21 mouse cellular contexts compared by ENCODE assay signal in the genomic region with DNA sequence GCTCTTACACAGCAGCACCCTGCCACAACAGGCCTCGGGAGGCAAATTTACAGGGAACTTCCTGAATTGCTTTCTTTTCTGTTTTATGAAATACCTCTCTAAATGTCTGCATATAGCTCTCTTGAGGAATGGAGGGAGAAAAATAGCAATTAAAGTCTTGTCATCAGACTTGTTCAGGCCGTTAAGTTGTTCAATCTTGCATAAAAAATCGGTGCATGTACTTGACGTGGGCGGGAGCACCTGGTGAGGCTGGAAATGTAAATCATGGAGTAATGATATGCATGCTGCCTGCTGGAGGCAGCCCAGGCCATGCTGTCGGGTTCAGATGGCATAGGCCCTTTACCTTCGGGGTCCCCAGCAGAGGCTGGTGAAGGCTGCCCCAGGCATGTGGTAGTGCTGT.
DNase-seq lines count a peak whose midpoint lies in the region; ATAC-seq and TF ChIP-seq lines count a peak whose summit lies in the region.
"Had no signal": no experiment of that assay in that cellular context is flagged by ENCODE, and none has a peak within 500 bp of the region (broad histone marks: within the 10 kb centered on the region; RNA-seq: fewer than 3 reads in every experiment).

No protein-coding gene starts in this region.

- H3K27me3 ChIP-seq in midbrain, embryonic 10.5 days (ENCODE audit: low read depth, poor library complexity, severe bottlenecking): peaks cover 50% of the 10 kb centered on the region
- no peaks in the 10 kb centered on the region for H3K27me3 ChIP-seq in midbrain, postnatal 0 days (ENCODE audit: insufficient read depth, low read length)
- H3K27me3 ChIP-seq in forebrain, embryonic 14.5 days (replicated peaks; ENCODE audit: control insufficient read depth, insufficient read depth, low read length): no peaks in the 10 kb centered on the region
- peaks cover 32% of the 10 kb centered on the region for H3K27me3 ChIP-seq in limb, embryonic 10.5 days (ENCODE audit: low read depth, poor library complexity, severe bottlenecking)
- 0 out of 2 replicates have a peak, but pooled peaks cover 6% of the 10 kb centered on the region for H3K27me3 ChIP-seq in neural tube, embryonic 13.5 days
- H3K27me3 ChIP-seq: embryonic facial prominence, embryonic 12.5 days had no signal

- H3K36me3 ChIP-seq in midbrain, embryonic 10.5 days: no peaks in the 10 kb centered on the region
- H3K36me3 ChIP-seq in midbrain, postnatal 0 days (ENCODE audit: insufficient read depth, low read length): no peaks in the 10 kb centered on the region
- no peaks in the 10 kb centered on the region for H3K36me3 ChIP-seq in forebrain, embryonic 14.5 days (ENCODE audit: control insufficient read depth, insufficient read depth, low read length)
- H3K36me3 ChIP-seq in limb, embryonic 10.5 days: no peaks in the 10 kb centered on the region
- no peaks in the 10 kb centered on the region for H3K36me3 ChIP-seq in neural tube, embryonic 13.5 days
- H3K36me3 ChIP-seq: embryonic facial prominence, embryonic 12.5 days; heart, embryonic 13.5 days had no signal

- peak overlapping the region; percentile 86; the same call in 1 of the 2 replicates for H3K27ac ChIP-seq in midbrain, embryonic 10.5 days (replicated peaks)
- no peak overlapping the region for H3K27ac ChIP-seq in midbrain, postnatal 0 days (ENCODE audit: low read depth, low read length)
- H3K27ac ChIP-seq in forebrain, embryonic 14.5 days (ENCODE audit: low read depth, low read length): peak overlapping the region; percentile 92
- H3K27ac ChIP-seq in limb, embryonic 10.5 days: 0 out of 2 replicates have a peak overlapping the region, but pooled peaks have one; percentile 26
- H3K27ac ChIP-seq in neural tube, embryonic 13.5 days (replicated peaks): peak overlapping the region; percentile 75; the same call in 1 of the 2 replicates
- no peak overlapping the region for H3K27ac ChIP-seq in left cerebral cortex, adult 2 months
- H3K27ac ChIP-seq: embryonic facial prominence, embryonic 12.5 days; heart, embryonic 13.5 days had no signal

- intact Hi-C loops in left cerebral cortex, adult 2 months (cut with DNase I): no loop called here
- intact Hi-C loops in heart, postnatal 36 days (cut with DNase I): no loop called here

- 81% methylated on average over 7 of the region's 7 CpGs for WGBS in midbrain, embryonic 10.5 days
- WGBS in midbrain, postnatal 0 days: 53% methylated on average over 7 of the region's 7 CpGs
- 17% methylated on average over 7 of the region's 7 CpGs for WGBS in forebrain, embryonic 14.5 days
- WGBS in limb, embryonic 10.5 days: 74% methylated on average over 7 of the region's 7 CpGs
- 25% methylated on average over 7 of the region's 7 CpGs for WGBS in neural tube, embryonic 13.5 days

- H3K4me2 ChIP-seq in midbrain, postnatal 0 days (ENCODE audit: low read depth, low read length, poor library complexity, severe bottlenecking): no peak overlapping the region
- H3K4me2 ChIP-seq in forebrain, embryonic 14.5 days (ENCODE audit: low read length): no peak overlapping the region
- no peak overlapping the region for H3K4me2 ChIP-seq in neural tube, embryonic 13.5 days
- H3K4me2 ChIP-seq: embryonic facial prominence, embryonic 12.5 days; heart, embryonic 13.5 days had no signal

- H3K4me1 ChIP-seq in midbrain, embryonic 10.5 days: peaks cover 87% of the 10 kb centered on the region
- H3K4me1 ChIP-seq in midbrain, postnatal 0 days (ENCODE audit: insufficient read depth, low read length): peaks cover 23% of the 10 kb centered on the region; the same call in 1 of the 2 replicates
- H3K4me1 ChIP-seq in forebrain, embryonic 14.5 days (ENCODE audit: control insufficient read depth, insufficient read depth, low read length): peaks cover 73% of the 10 kb centered on the region
- peaks cover 84% of the 10 kb centered on the region for H3K4me1 ChIP-seq in limb, embryonic 10.5 days
- peaks cover 93% of the 10 kb centered on the region for H3K4me1 ChIP-seq in neural tube, embryonic 13.5 days (replicated peaks)

- ATAC-seq in midbrain, postnatal 0 days (ENCODE audit: low FRiP score): no peak
- ATAC-seq in forebrain, embryonic 14.5 days: no peak
- no peak for ATAC-seq in neural tube, embryonic 13.5 days (ENCODE audit: low read depth)
- ATAC-seq: intestine, embryonic 16.5 days; liver, postnatal 0 days had no signal

- TF ChIP-seq CTCF in midbrain, postnatal 0 days (IDR thresholded peaks at IDR 0.05): no peak
- no peak for TF ChIP-seq CTCF in left cerebral cortex, adult 2 months (IDR thresholded peaks at IDR 0.05)

- no peak for DNase-seq in midbrain, embryonic 10.5 days (ENCODE audit: low spot score)
- DNase-seq in midbrain, postnatal 0 days (ENCODE audit: low spot score): no peak
- DNase-seq in forebrain, embryonic 14.5 days (ENCODE audit: low spot score): peak; percentile 64
- DNase-seq in limb, embryonic 10.5 days (ENCODE audit: low spot score): no peak
- DNase-seq in left cerebral cortex, adult 2 months (ENCODE audit: extremely low spot score in 1 of 2, low spot score in 2 of 2): no peak
- no peak for DNase-seq in heart, postnatal 36 days
- no peak for DNase-seq in spleen, postnatal 4 days (ENCODE audit: low spot score in 2 of 2)
- DNase-seq: B cell, adult 2 months; cerebellum, adult 9-10 months; gastrocnemius, postnatal 10 days; heart, adult 11 months; layer of hippocampus, postnatal 36 days; left cerebral cortex, postnatal 4 days; liver, postnatal 0 days; lung, postnatal 10 days; thymus, postnatal 14 days had no signal

- no peak overlapping the region for H3K4me3 ChIP-seq in midbrain, embryonic 10.5 days
- H3K4me3 ChIP-seq in midbrain, postnatal 0 days (ENCODE audit: low read depth, low read length): no peak overlapping the region
- no peak overlapping the region for H3K4me3 ChIP-seq in forebrain, embryonic 14.5 days (ENCODE audit: low read depth, low read length)
- H3K4me3 ChIP-seq in limb, embryonic 10.5 days: no peak overlapping the region
- no peak overlapping the region for H3K4me3 ChIP-seq in neural tube, embryonic 13.5 days
- H3K4me3 ChIP-seq in left cerebral cortex, adult 2 months: no peak overlapping the region
- H3K4me3 ChIP-seq: embryonic facial prominence, embryonic 12.5 days; erythroblast, embryonic 14.5 days; heart, embryonic 13.5 days had no signal

- no peak overlapping the region for H3K9ac ChIP-seq in midbrain, postnatal 0 days (replicated peaks; ENCODE audit: low read length, poor library complexity, severe bottlenecking)
- H3K9ac ChIP-seq in forebrain, embryonic 14.5 days (ENCODE audit: low read length): no peak overlapping the region
- H3K9ac ChIP-seq in neural tube, embryonic 13.5 days: 0 out of 2 replicates have a peak overlapping the region, but pooled peaks have one; percentile 4
- H3K9ac ChIP-seq: embryonic facial prominence, embryonic 12.5 days; heart, embryonic 13.5 days; liver, postnatal 0 days had no signal

- H3K9me3 ChIP-seq in midbrain, embryonic 10.5 days (replicated peaks): no peaks in the 10 kb centered on the region
- H3K9me3 ChIP-seq in midbrain, postnatal 0 days (ENCODE audit: low read length): no peaks in the 10 kb centered on the region
- no peaks in the 10 kb centered on the region for H3K9me3 ChIP-seq in forebrain, embryonic 14.5 days (replicated peaks; ENCODE audit: control insufficient read depth, low read length)
- H3K9me3 ChIP-seq in limb, embryonic 10.5 days (replicated peaks): no peaks in the 10 kb centered on the region
- no peaks in the 10 kb centered on the region for H3K9me3 ChIP-seq in neural tube, embryonic 13.5 days
- H3K9me3 ChIP-seq: embryonic facial prominence, embryonic 12.5 days; heart, embryonic 13.5 days had no signal

Comparison
In these comparisons a context has a peak if more than half of its experiments do, and no peak if none do; other contexts are left out.
1. H3K27ac ChIP-seq: peak in midbrain, embryonic 10.5 days (single experiment), forebrain, embryonic 14.5 days (single experiment), limb, embryonic 10.5 days (single experiment) and neural tube, embryonic 13.5 days (single experiment); none in midbrain, postnatal 0 days (single experiment) and left cerebral cortex, adult 2 months (single experiment).